Mouse (Mus musculus) left cerebral cortex, adult 2 months (tissue): ENCODE measurements at regions not wholly inside any gene's neighbourhood (a gene's known extent, or its start where the extent isn't known, plus 50 kb on each side); places are given as distances from the start of the nearest gene placed in this dataset.

Source experiments
- DNase-seq, 2 experiments: peaks; one replicate each; pipeline ENCODE4 v3.0.0; 2021 to 2022; ENCODE audit warnings: low spot score in 2 of 2, mixed read lengths in 1 of 2; ENCODE audit errors: extremely low spot score in 1 of 2
- H3K27ac ChIP-seq: fragments of 200-600 bp; 2 replicates; pipeline ENCODE4 v1.8.1; 2022
- H3K4me3 ChIP-seq: fragments of 200-600 bp; 2 replicates; pipeline ENCODE4 v1.8.1; 2022
- CTCF ChIP-seq: fragments of 200-600 bp; IDR thresholded peaks from 2 replicates; pipeline ENCODE4 v1.8.1; 2022; ENCODE audit warnings: antibody characterized with exemption, mild to moderate bottlenecking, moderate library complexity
- intact Hi-C: fragments of 180-260 bp; cut with DNase I; formaldehyde crosslinking; loops from one replicate; pipeline ENCODE4 v1.15.1; 2025

DNA sequence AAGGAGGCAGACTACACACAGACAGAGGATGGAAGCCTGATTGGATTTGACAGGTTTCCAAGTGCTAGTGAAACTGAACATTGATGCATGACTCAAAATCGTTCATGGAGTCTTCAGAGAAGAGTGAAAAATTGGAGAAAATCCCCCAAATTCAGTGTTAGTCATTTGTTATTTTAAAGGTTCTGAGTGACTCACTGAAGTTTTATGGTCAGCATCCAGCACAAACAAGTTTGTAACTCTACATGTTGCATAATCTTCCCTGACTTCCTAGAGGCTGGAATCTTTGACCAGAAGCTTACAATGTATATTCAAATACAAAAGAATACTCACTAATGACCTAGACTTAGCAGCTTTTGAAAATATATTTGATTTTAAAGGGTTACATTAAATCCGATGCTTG lies 224.3 kb upstream of the Pot1a start:
- TF ChIP-seq CTCF: no peak
- DNase-seq: no peak
- intact Hi-C loops: no loop called here

DNA sequence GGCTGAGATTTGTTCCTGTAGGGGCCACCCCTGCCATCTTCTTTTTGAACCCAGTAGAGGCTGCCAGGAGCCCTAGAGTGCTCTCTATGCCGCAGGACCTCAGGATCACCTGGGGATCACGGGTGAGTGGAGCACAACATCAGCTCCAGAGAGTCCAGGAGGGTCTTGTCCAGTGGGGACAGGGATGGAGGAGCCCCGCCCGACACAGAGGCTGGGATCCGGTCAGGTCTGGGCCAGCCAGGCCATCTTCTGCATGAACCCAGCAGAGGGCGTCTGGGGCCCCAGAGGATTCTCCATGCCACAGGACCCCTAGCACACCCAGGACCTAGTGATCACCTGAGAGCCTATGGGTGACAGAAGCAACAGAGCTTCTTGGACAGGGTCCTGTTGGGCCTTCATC lies 206.3 kb upstream of the Pot1a start:
- DNase-seq: no peak
- intact Hi-C loops: no loop called here
- Histone ChIP-seq H3K27ac (no peak overlapping the region), H3K4me3 (no peak overlapping the region)
- TF ChIP-seq CTCF: no peak

More for the DNA sequence above, 224.3 kb upstream of the Pot1a start:
- Histone ChIP-seq H3K27ac (no peak overlapping the region), H3K4me3 (no peak overlapping the region)

GRCm38 (mm10) chr6:25994044-25994443 lies 185.0 kb upstream of the Pot1a start:
- intact Hi-C loops: no loop called here
- Histone ChIP-seq H3K4me3 (no peak overlapping the region), H3K27ac (no peak overlapping the region)
- DNase-seq: no peak
- TF ChIP-seq CTCF: no peak

DNA sequence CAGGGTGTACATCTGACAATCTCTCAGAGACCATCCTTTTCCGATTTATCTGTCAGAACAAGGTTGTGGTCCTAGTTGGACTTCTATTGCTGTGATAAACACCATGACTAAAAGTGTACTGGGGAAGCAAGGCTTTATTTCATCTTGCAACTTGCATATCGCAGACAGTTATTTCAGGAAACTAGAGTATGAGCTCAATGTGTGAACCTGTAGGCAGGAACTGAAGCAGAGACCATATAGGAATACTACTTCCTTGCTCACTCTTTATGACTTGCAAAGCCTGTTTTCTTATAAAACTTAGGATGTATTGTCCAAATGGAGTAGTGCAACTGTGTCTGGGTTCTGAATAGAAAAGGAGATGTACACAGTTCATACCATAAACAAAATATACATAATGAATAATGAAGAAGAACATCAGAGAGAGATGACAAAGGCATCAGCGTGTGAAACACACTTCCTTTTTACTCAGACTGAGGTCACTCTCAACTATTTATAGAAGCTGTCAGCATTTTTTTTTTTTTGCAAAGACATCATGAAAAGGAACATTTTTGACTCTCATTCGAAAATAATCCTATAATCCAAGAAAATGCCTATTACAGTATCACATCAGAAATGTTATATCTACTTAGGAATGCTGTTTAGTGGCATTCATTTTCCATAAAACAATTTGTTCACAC lies 169.3 kb upstream of the Pot1a start:
- Histone ChIP-seq H3K4me3 (no peak overlapping the region), H3K27ac (no peak overlapping the region)
- no peak for TF ChIP-seq CTCF
- intact Hi-C loops: no loop called here
- DNase-seq: no peak

DNA sequence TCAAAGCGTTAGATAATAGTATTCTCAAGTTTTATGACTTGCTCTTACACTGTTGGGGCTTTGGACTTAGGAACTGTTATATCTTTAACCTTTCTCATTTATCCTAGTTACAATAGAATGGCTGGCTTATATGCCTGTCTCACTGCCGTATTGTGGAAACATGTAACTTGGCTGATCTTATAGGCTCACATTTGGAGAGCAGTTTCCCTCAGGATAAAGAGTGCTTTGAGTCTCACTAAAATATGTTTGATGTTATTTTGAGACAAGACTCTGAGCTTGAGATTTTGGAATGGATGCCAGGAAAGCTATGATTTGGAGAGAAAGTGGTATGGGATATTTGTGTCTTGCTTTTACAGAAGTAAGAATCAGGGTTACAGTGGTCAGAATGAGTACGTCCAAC lies 156.4 kb upstream of the Pot1a start:
- no peak overlapping the region for H3K27ac ChIP-seq
- intact Hi-C loops: no loop called here
- H3K4me3 ChIP-seq: no peak overlapping the region
- no peak for DNase-seq
- no peak for TF ChIP-seq CTCF

DNA sequence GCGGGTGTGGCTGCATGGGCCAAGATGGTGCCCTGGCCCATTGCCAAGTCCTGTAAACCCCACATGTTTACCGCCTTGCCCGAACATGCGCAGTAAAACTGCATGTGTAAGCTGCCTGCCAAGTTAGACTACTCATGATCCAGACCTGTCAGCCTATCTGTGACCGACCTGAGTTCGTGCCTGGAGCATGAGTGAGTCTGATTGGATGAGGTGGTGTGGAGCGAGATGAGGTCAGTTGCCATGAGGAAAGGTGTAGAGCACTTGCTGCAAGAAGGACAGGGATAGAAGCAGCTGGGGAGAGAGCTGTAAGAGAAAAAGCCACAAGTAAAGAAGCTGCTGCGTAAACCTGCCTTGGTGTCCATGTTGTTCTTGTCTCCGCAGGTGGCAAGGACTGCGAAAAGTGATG lies 122.1 kb upstream of the Pot1a start:
- no peak overlapping the region for H3K27ac ChIP-seq
- intact Hi-C loops: no loop called here
- no peak for DNase-seq
- no peak overlapping the region for H3K4me3 ChIP-seq
- TF ChIP-seq CTCF: no peak

DNA sequence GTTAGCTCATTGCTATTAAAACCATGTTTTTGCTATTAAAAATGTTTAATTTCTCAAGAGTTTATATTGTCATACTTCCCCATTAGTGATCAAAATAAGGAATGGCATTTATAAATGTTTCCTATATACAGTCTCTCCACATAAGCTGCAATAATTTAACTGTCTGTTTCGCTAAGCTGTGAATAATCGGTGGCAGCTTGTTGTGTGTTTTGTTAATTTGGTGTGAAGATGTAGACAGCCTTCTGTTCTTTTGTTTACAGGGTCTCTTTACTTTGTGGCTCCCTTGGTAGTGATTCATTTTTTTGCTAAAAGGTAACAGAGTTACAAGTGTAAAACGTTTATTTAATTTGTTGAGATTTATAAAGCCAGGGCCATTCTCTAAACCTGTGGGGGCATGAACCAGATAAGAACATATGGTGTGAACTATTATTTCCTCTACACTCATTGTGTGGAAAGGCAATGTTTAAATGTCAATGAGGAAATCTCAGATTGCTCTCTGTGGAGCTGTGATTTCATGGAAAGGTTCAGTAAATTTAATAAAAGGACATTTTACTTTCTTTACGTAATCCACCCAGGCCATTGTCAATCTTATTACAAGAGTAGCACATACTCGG lies 108.9 kb upstream of the Pot1a start:
- no peak overlapping the region for H3K4me3 ChIP-seq
- no peak overlapping the region for H3K27ac ChIP-seq
- DNase-seq: no peak
- intact Hi-C loops: no loop called here
- TF ChIP-seq CTCF: no peak

DNA sequence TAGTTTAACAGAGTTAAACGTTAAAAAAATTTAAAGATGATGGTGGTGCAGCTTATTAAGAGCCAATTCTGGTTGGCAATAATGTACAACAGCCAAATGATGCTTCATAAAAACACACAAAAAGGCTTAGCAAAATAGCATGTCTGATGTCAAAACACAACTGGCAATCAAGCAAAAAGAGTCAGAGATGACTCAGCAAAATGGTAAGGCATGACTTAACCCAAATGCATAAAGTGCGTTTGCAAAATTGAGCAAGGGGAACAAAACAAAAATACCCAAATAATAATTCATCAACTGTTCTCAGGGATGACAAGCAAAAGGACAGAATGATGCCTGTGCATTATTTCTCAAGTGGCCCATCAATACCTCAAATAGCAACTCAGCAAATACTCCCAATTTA lies 105.1 kb upstream of the Pot1a start:
- no peak overlapping the region for H3K4me3 ChIP-seq
- no peak for DNase-seq
- intact Hi-C loops: no loop called here
- no peak for TF ChIP-seq CTCF
- H3K27ac ChIP-seq: no peak overlapping the region

- intact Hi-C loops: no loop called here
Measured at GRCm38 (mm10) chr6:25899944-25900343, 90.9 kb upstream of the Pot1a start.

GRCm38 (mm10) chr6:25894454-25895250 lies 85.6 kb upstream of the Pot1a start:
- no peak overlapping the region for H3K4me3 ChIP-seq
- TF ChIP-seq CTCF: peak; percentile 28
- no peak overlapping the region for H3K27ac ChIP-seq
- DNase-seq: no peak
- intact Hi-C loops: no loop called here

More at GRCm38 (mm10) chr6:25899944-25900343, 90.9 kb upstream of the Pot1a start:
- no peak overlapping the region for H3K27ac ChIP-seq
- TF ChIP-seq CTCF: peak; percentile 57
- no peak overlapping the region for H3K4me3 ChIP-seq
- DNase-seq: no peak

- TF ChIP-seq CTCF: no peak
- Histone ChIP-seq H3K27ac (no peak overlapping the region), H3K4me3 (no peak overlapping the region)
- intact Hi-C loops: no loop called here
- DNase-seq: no peak
Measured at GRCm38 (mm10) chr6:25867922-25868321, 58.9 kb upstream of the Pot1a start.
